Mouse (Mus musculus): ENCODE measurements around the gene Ncf4.
"Not testable (repeated sequence)": the region's sequence is repeated elsewhere in the genome, so short reads cannot be mapped to it uniquely, and the experiment has no call there.

Gene Ncf4

DNA sequence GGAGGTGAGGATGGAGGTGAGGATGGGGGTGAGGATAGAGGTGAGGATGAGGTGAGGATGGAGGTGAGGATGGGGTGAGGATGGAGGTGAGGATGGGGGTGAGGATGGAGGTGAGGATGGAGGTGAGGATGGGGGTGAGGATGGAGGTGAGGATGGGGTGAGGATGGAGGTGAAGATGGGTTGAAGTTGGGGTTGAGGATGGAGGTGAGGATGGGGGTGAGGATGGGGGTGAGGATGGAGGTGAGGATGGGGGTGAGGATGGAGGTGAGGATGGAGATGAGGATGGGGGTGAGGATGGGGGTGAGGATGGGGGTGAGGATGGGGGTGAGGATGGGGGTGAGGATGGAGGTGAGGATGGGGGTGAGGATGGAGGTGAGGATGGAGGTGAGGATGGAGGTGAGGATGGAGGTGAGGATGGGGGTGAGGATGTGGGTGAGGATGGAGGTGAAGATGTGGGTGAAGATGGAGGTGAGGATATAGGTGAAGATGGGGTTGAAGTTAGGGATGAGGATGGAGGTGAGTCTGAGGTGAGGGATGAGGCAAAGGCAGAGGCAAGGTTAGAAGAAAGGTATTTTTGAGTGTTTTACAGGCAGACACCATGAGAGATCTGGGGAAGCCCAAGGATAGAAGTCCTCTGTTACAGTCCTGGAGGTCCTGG lies 12.1 kb downstream of the Ncf4 start:
- DNase-seq = not testable (repeated sequence)

DNA sequence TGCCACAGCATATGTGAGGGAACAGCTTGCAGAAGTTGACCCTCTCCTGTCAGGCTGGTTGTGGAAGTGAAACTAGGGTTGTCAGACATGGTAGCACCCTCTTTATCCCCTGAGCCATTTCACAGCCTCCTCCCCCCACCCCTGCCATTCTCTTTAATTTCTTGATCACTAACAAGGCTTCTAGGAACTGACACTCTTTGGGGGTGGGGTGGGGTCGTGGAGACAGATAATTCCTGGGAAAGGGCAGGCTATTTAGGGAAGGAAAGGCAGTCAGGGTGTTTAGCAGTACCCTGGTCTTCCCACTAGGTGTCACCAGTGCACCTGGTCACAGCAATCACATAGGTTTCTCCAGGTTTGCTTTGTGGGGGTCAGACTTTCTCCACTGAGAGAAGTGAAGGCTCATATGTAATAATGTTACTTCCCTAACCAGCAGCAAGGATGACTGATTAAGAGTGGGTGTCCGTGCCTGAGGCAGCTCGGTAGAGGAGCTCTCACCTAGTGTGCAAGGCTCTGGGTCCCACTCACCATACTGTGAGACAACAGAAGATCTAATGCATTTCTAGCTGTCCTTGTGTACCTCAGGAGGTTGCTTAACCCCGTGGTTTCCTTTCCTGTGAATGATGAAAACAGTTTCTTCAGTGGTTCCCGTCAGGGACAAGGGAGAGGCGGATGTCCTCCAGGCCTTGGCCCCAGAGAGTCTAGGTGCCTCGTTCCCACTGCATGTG lies 12.9 kb downstream of the Ncf4 start:
- DNase-seq = peak; percentile 75

DNA sequence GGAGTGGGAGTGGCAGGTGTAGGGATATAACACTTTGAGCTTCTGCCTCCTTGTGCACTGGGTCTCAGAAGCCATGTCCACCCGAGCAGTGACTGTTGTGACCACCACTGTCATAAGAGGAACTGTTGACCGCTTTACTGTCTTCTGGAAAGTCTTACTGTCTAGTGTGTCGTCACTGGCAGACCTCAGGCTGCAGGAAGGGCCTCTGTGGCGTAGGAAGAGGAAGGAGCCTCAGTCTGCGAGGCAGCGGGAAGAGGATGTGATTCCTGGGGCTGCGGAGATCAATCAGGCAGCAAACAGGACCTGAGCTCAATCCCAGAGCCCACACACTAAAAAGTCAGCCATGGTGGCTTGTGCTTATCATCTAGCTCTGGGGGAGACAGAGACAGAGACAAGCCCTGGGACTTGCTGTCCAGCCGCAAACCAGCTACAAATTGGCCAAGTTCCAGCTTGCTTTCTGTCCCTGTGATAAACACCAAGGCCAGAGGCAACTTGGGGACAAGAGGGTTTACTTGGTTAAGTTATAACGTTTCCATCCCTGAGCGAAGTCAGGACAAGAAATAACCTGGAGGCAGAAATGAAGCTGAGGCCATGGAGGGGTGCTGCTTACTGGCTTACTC lies 13.8 kb downstream of the Ncf4 start:
- DNase-seq = no peak

DNA sequence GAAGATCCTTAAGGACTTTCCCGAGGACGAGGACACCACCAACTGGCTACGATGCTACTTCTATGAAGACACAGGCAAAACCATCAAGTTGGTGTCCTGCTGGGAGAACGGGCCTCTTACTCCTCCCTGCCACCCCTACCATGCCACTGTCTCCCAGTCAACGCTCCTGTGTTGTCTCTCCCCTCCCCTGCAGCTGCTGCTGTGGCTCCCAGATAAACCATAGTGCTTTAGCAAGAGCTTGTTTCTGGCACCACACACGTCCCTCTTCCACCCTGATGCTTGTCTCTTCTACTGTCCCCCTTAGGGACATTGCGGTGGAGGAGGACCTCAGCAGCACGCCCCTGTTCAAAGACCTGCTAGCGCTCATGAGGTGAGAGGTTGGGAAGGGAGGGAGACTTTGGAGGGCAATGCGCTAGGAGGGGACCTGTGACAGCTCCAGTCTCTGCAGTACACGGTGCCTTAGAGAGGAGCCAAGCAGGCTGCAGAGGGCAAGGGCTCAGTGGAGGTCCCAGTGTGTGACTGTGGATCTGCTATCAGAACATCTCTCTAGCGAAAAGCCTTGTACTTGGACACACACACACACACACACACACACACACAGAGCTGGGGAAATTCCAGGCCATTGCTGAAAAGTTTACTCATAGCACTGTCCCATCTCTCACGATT lies 16.2 kb downstream of the Ncf4 start:
- DNase-seq = no peak

DNA sequence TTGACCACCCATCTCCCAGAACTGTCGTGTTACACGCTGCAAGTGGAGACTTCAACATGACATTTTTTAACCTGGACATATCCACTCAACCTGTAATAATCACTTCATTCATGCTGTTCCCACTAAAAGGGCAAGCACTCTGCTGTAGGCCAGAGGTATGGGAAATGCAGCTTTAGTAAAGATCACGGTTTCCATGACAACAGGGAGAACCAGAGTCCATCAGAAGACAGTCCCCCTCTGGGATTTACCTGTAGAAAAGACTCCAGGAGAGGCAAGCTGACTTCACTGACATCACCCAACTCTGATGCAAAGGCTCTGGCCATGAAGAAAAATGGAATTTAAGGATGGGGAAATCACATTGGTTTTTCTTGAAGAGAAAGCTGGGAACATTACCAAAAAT lies 18.7 kb downstream of the Ncf4 start:
- DNase-seq = peak; percentile 44

DNA sequence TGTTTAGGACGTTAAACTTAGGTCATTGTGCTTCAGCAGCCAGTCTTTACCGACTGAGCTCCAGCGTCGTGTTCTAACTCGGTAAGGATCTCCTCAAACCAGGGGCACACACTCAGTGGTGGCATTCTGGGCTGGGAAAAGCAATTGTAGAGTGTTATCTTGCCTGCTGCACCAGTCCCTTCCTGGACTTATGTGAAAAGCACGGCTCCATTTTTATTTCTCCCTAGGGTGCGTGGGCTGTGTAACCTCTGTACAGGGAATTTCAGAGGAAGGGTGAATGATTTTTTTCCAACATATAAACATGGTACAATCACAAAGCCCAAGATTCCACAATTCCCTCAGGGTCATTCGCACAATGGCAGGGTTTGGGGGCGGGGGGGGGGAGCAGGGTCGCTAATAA lies 22.8 kb downstream of the Ncf4 start:
- no peak for DNase-seq

DNA sequence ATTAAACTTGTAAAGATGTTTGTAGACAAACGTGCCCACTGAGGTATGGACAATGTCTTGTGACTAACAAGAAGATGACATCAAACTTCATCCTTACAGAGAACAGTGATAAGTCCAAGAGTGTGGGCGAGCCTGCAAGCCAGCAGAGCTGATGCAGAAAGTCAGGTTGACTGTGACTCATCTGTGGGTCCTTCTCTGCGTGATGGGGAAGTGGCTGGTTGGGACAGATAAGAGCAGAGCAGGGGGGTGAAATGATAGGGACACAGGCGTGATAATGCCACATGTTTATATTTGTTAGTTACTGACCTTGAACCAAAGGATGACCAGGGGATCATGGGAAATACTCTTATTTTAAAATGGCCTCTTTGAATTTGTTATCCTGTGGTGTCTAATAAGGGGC lies 23.3 kb downstream of the Ncf4 start:
- DNase-seq = no peak

DNA sequence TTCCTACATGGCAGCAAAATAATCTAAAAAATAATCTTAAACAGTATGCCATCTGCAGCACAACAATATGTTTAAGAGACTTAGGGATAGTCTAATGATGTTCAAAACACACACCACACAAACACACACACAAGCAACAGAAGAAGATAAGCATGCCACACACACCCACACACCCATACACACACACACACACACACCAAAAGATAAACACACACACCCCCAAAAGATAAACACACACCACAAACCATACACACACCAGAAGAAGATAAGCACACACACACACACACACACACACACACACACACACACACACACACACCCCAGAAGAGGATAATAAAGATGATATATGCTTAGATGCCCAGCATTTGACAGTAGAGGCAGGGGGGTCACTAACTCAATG lies 26.6 kb downstream of the Ncf4 start:
- no peak for DNase-seq

DNA sequence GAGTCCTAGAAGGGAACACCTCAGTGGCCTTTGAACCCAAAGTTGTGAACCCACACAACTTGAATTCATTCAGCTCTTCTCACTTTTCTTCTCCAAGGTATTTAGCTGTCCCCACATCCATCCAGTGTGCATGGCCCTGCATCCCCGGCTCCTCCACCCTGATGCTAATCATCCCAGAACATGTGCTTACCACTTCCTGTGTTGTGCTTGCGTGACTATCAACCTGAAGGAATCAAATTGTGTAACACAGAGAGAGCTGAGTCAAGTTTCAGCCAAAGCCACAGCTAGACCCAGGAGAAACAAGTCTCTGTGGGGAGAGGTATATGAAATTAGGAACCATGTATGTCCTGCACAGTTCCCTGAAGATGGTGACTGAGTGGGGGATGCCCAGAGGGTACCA lies 33.7 kb downstream of the Ncf4 start:
- no peak for DNase-seq

DNA sequence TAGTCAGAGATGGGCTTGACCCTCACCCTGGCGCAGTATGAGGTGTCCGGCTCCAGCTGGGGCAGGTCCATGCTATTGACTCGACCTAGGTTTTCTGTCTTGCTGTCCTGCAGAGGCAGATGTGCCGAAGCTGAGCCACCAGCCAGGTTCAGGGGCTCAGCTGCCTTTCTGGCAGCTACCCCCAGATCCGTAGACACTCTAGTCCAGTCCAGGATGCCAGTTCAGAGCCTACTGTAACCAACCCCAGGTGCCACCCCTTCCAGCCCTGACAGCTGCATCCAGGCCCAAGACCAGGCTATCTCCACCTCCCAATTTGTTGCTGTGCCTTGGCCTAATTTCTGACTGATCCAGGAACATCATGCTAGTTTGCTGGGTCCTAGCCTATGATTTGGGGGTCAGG lies 43.3 kb downstream of the Ncf4 start:
- no peak for DNase-seq

DNA sequence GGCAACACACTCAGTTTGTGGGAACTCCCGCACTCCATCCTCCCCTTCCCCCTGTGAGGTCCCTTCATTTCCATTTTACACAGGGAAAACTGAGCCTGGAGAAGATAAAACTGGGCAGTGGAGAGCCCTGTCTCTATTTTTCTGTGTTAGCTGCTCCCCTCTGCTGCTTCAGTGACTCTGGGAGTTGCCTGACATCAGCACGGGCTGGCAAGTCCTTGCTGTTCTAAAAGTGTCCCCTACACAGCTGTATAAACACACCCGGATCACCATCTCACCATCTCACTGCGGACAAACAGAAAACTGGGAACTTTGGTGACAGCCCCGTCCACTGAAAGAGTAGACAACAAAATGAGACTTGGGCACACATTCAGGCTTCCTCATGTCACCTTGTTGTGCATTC lies 45.2 kb downstream of the Ncf4 start:
- not testable (repeated sequence) for DNase-seq

DNA sequence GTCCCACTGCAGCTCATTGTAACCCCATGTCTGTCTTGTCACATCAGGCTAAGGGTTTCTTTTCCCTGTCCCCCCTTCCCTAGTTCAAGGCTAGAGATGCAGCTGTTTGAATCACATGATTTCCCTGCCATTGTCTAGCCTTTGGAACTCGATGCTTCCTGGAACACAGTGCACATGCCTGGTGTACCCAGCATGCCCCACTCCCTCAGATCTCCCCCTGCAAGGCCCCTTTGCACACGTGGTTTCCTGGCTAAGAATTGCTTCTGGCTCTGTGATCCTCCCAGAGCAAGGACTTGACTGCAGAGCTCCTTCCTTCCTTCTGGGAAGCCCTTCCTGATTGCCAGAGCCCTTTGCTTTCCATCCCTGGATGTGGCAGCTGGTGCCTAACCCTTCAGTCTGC lies 48.6 kb downstream of the Ncf4 start:
- peak; percentile 21 for DNase-seq

DNA sequence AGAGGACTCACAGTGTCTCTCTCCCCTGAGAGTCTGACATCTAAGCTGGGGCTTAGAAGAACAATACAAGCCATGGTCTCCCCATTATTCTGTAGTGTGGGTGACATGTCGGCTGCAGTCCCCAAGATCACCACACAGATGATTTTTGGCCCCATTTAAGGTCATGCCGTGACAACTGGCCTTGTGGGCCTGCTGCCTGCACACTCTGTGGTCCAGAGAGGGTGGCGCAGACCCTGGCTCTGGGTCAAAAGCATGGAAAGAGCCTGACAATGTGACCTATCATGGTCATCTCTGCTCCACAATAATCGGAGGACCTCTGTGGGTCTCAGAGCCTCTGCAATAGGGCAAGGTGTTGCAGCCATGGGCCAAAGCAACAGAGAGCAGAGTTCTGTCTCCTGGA lies 49.1 kb downstream of the Ncf4 start:
- no peak for DNase-seq

DNA sequence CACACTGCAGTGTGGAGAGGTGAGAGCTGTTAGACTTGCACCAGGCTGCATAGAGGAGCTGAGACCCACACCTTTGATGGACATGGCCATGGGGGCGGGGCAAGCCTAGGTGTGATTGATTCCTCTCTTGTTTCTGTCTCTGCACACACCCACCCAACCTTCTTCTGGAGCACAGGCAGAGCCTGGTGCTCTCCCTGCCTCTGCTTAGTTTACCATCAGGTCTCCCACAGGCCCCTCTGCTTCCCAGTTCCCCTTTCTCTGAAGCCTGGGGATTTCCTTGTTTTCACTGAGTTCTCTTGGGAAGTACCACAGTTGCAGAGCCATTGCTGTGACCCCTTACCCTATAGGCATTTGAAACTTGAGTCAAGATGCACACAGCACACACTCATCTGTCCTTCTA lies 54.0 kb downstream of the Ncf4 start:
- DNase-seq = no peak

DNA sequence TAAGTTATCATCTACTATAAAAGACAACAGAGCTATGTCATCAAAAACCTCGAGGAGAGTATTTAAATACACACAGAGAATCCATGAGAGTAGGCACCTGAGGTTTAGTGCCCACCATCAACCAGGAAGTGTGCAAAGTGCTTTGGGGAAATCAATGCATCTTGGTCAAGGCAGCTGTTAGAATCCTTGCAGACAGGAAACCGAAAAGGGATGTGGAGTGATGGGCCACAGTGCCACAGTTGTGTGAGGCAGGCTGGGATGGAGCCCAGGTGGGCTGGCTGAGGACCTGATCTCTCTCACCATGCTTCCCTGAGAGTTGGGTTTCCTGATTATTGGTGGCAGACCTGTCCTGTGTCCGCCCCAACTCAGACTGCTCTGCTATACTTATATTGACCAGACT lies 55.0 kb downstream of the Ncf4 start:
- DNase-seq = no peak

DNA sequence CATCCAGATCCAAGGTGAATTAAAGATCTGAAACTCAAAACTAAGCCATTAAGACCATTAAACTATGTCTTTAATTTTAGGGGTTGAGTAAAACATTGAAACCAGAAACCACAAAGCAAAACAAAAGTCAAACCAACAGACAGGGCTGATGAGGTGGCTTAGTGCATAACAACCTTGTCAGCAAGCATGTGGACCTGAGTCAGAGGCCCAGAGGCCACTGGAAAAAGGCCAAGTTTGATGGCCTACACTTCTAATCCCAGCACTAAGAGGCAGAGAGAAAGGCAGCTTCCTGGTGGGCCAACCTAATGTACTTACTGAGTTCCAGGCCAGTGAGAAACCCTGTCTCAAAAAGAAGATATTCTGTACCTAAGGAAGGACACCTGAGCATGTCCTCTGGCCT lies 56.2 kb downstream of the Ncf4 start:
- DNase-seq = no peak

DNA sequence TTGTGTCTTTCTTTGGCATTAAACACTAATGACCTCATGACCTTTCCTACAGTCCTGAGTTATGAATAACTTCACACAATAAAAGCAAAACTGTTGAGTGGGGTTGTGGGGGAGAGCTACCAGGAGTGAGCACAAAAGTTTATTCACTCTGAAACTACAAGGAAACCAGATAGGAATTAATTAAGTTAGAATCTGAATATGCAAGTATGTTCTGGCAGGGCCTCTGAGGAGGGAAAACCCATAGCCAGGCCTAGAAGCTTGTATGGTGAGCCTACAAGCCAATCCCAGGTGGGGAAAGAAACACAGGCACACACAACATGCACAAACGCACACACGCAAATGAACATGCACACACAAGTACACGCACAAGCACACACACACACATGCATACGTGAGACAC lies 58.1 kb downstream of the Ncf4 start:
- no peak for DNase-seq

DNA sequence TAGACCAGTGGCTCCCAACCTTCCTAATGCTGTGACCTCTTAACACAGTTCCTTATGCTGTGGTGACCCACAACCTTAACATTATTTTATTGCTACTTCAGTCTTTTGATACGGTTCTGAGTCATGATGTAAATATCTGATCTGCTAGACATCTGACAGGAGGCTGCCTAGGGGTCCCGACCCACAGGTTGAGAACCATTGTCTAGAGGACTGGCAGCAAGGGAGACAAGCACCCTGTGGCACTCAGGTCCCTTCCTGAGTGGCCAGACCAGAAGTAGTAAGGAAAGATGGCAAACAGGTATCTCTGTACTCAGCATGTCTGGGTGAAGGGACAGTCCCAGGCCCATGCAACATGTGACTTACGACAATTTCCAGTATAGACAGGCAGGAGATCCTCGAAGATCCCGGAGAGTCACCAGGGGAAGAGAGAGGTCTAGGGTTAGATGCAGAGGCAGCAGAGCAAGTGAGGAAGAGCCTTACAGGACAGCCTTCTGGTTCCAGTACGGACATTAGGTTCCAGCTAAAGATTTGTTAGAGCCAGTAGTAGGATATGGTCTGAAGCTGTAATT lies 59.1 kb downstream of the Ncf4 start:
- no peak for DNase-seq

DNA sequence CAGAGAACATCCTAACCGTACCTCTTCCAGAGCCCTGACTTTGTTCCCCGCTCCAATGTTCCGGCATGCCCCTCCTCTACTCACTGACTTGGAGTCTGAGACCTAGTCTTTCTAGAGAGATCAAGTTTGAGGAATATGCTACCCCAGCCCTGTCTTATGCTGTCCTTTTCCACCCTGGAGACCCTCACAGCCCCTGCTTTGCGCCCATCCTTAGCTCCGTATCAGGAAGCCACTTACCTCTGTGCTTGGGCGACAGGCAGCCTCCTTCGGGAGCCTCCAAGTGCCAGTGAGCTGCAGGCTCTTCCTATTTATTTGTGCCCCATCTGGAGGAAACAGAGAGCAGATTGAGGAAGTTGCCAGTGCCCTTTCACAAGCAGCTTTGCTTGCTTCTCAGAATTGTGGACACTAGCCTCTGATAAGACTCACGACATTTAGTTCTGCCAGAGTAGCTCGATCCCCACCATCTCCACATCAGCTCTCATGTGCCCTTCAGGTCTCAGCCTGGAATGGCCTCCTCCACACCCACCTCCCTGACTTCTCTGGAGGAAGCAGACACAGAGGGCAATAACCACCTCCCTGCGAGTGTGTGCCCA lies 60.8 kb downstream of the Ncf4 start, which contains the start of gene Csf2rb2:
TSS of gene Csf2rb2 (minus strand) at position 381 of the 593 bp plus-strand sequence.
- DNase-seq = no peak

DNA sequence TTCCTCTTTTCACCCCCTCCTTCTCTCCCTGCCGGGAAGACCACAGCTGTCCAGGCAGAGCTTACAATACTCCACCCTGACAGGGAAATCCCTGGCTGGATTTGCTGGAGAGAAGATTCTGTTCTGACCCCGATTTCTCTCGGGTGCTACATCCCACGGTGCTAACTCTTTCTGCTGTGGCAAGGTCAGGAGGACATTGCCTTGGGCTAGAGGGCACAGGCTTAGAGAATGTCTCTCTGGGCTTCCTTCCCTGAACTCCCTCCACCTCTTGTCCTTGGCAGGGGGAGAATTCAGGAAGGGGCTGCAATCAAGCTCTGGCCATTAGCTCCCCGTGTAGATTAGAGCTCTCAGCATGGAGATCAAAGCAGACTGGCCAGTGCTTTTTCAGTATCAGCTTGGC lies 65.3 kb downstream of the Ncf4 start:
- peak; percentile 60 for DNase-seq

DNA sequence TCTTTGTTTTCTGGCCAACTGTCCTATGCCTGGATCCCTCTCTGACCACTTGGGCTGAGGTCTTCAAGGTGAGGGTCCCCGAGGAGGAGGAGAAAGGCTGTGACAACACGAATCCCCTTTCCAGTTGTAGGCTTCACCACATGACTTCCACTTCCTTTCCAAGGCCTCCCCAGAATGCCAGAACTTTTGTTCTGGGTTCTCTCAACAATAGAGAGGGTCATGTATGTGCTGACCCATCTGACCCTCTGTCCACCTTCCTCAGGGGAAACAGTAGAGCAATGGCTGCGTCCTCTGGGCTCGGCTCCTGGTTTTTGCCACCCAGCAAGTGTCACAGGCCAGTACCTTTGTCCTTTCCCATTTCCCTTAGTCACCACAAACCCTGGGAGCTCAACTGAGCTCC lies 66.4 kb downstream of the Ncf4 start:
- DNase-seq = no peak
